Mouse (Mus musculus): ENCODE results near the gene Ecm2. TPM values are rescaled to one million over a fixed set of nuclear protein-coding genes. Genes with fewer than 3 reads are reported as not detected.

The Ecm2 gene
- polyA plus RNA-seq, 1 experiment from 2014 or later = 2.1 TPM

- H3K27ac ChIP-seq = no peak overlapping the region
- H3K4me3 ChIP-seq (replicated peaks) = no peak overlapping the region
- no peaks in the 10 kb centered on the region for H3K9me3 ChIP-seq
- no peaks in the 10 kb centered on the region for H3K36me3 ChIP-seq
- ATAC-seq = no peak
- no peaks in the 10 kb centered on the region for H3K4me1 ChIP-seq (replicated peaks)
- H3K4me2 ChIP-seq (replicated peaks) = no peak overlapping the region
- no peak overlapping the region for H3K9ac ChIP-seq (replicated peaks)
- WGBS = 98% methylated on average over 1 of the region's 1 CpGs
- H3K27me3 ChIP-seq = no peaks in the 10 kb centered on the region
Measured at GRCm38 (mm10) chr13:49536946-49537345, 32.3 kb downstream of the Ecm2 start.

GRCm38 (mm10) chr13:49538693-49539092, 34.1 kb downstream of the Ecm2 start:
- H3K4me3 ChIP-seq (replicated peaks) = no peak overlapping the region
- no peak overlapping the region for H3K9ac ChIP-seq (replicated peaks)
- H3K27ac ChIP-seq = no peak overlapping the region
- no peak for ATAC-seq
- H3K4me2 ChIP-seq (replicated peaks) = no peak overlapping the region
- WGBS = 90% methylated on average over 1 of the region's 1 CpGs
- no peaks in the 10 kb centered on the region for H3K36me3 ChIP-seq
- H3K4me1 ChIP-seq (replicated peaks) = no peaks in the 10 kb centered on the region
- H3K9me3 ChIP-seq = no peaks in the 10 kb centered on the region
- H3K27me3 ChIP-seq = no peaks in the 10 kb centered on the region

GRCm38 (mm10) chr13:49544279-49544678, 39.7 kb downstream of the Ecm2 start, which contains the start of gene Aspn:
Gene Aspn, plus strand, starts transcription at chr13:49544443.
- H3K36me3 ChIP-seq = no peaks in the 10 kb centered on the region
- no peaks in the 10 kb centered on the region for H3K9me3 ChIP-seq
- H3K4me1 ChIP-seq (replicated peaks) = no peaks in the 10 kb centered on the region
- ATAC-seq = no peak
- WGBS = 89% methylated on average over 3 of the region's 3 CpGs
- H3K27ac ChIP-seq = no peak within 1 kb of the TSS
- no peaks in the 10 kb centered on the region for H3K27me3 ChIP-seq
- H3K4me2 ChIP-seq (replicated peaks) = no peak within 1 kb of the TSS
- no peak within 1 kb of the TSS for H3K4me3 ChIP-seq (replicated peaks)
- no peak within 1 kb of the TSS for H3K9ac ChIP-seq (replicated peaks)

- H3K4me1 ChIP-seq (replicated peaks) = no peaks in the 10 kb centered on the region
- no peak overlapping the region for H3K9ac ChIP-seq (replicated peaks)
- no peak overlapping the region for H3K4me3 ChIP-seq (replicated peaks)
- no peak overlapping the region for H3K4me2 ChIP-seq (replicated peaks)
- 80% methylated on average over 3 of the region's 3 CpGs for WGBS
- H3K36me3 ChIP-seq = no peaks in the 10 kb centered on the region
- no peaks in the 10 kb centered on the region for H3K27me3 ChIP-seq
- no peak overlapping the region for H3K27ac ChIP-seq
- H3K9me3 ChIP-seq = no peaks in the 10 kb centered on the region
- ATAC-seq = no peak
Measured at GRCm38 (mm10) chr13:49545646-49546045, 41.0 kb downstream of the Ecm2 start.

- no peak overlapping the region for H3K9ac ChIP-seq (replicated peaks)
- no peaks in the 10 kb centered on the region for H3K9me3 ChIP-seq
- H3K4me2 ChIP-seq (replicated peaks) = no peak overlapping the region
- H3K27me3 ChIP-seq = no peaks in the 10 kb centered on the region
- H3K27ac ChIP-seq = no peak overlapping the region
- H3K4me3 ChIP-seq (replicated peaks) = no peak overlapping the region
- no peaks in the 10 kb centered on the region for H3K4me1 ChIP-seq (replicated peaks)
- no peaks in the 10 kb centered on the region for H3K36me3 ChIP-seq
- ATAC-seq = no peak
- 89% methylated on average over 1 of the region's 1 CpGs for WGBS
Measured at GRCm38 (mm10) chr13:49546517-49546916, 41.9 kb downstream of the Ecm2 start.

- Histone ChIP-seq H3K9ac (replicated peaks) (no peak overlapping the region), H3K4me3 (replicated peaks) (no peak overlapping the region), H3K27me3 (no peaks in the 10 kb centered on the region), H3K9me3 (no peaks in the 10 kb centered on the region), H3K27ac (no peak overlapping the region), H3K36me3 (no peaks in the 10 kb centered on the region), H3K4me1 (replicated peaks) (no peaks in the 10 kb centered on the region), H3K4me2 (replicated peaks) (no peak overlapping the region)
- ATAC-seq = no peak
- 84% methylated on average over 1 of the region's 1 CpGs for WGBS
Measured at GRCm38 (mm10) chr13:49547563-49548150, 43.0 kb downstream of the Ecm2 start.

GRCm38 (mm10) chr13:49549616-49550015, 45.0 kb downstream of the Ecm2 start:
- Histone ChIP-seq H3K4me3 (replicated peaks) (no peak overlapping the region), H3K9ac (replicated peaks) (no peak overlapping the region), H3K27me3 (no peaks in the 10 kb centered on the region), H3K4me2 (replicated peaks) (no peak overlapping the region), H3K9me3 (no peaks in the 10 kb centered on the region), H3K4me1 (replicated peaks) (no peaks in the 10 kb centered on the region), H3K36me3 (no peaks in the 10 kb centered on the region), H3K27ac (no peak overlapping the region)
- WGBS = 94% methylated on average over 3 of the region's 3 CpGs
- no peak for ATAC-seq

GRCm38 (mm10) chr13:49554519-49554918, 49.9 kb downstream of the Ecm2 start:
- no peak for ATAC-seq

GRCm38 (mm10) chr13:49556203-49556602, 51.6 kb downstream of the Ecm2 start:
- WGBS = 71% methylated on average over 1 of the region's 1 CpGs
- H3K9ac ChIP-seq (replicated peaks) = no peak overlapping the region
- H3K4me1 ChIP-seq (replicated peaks) = no peaks in the 10 kb centered on the region
- no peak overlapping the region for H3K4me2 ChIP-seq (replicated peaks)
- no peak overlapping the region for H3K4me3 ChIP-seq (replicated peaks)
- no peak overlapping the region for H3K27ac ChIP-seq
- no peaks in the 10 kb centered on the region for H3K36me3 ChIP-seq
- H3K9me3 ChIP-seq = no peaks in the 10 kb centered on the region
- no peak for ATAC-seq
- no peaks in the 10 kb centered on the region for H3K27me3 ChIP-seq

More at GRCm38 (mm10) chr13:49554519-49554918, 49.9 kb downstream of the Ecm2 start:
- H3K27me3 ChIP-seq = no peaks in the 10 kb centered on the region
- no peak overlapping the region for H3K4me3 ChIP-seq (replicated peaks)
- no peaks in the 10 kb centered on the region for H3K9me3 ChIP-seq
- H3K9ac ChIP-seq (replicated peaks) = no peak overlapping the region
- no peaks in the 10 kb centered on the region for H3K4me1 ChIP-seq (replicated peaks)
- H3K4me2 ChIP-seq (replicated peaks) = no peak overlapping the region
- WGBS = 87% methylated on average over 5 of the region's 5 CpGs
- H3K27ac ChIP-seq = no peak overlapping the region
- H3K36me3 ChIP-seq = no peaks in the 10 kb centered on the region

- Histone ChIP-seq H3K36me3 (no peaks in the 10 kb centered on the region), H3K9me3 (no peaks in the 10 kb centered on the region), H3K4me1 (replicated peaks) (no peaks in the 10 kb centered on the region), H3K4me3 (replicated peaks) (no peak overlapping the region), H3K4me2 (replicated peaks) (no peak overlapping the region), H3K9ac (replicated peaks) (no peak overlapping the region), H3K27me3 (no peaks in the 10 kb centered on the region), H3K27ac (no peak overlapping the region)
- no peak for ATAC-seq
- 79% methylated on average over 1 of the region's 1 CpGs for WGBS
Measured at GRCm38 (mm10) chr13:49556924-49557323, 52.3 kb downstream of the Ecm2 start.

GRCm38 (mm10) chr13:49559185-49559584, 54.6 kb downstream of the Ecm2 start:
- Histone ChIP-seq H3K4me1 (replicated peaks) (no peaks in the 10 kb centered on the region), H3K4me3 (replicated peaks) (no peak overlapping the region), H3K27me3 (no peaks in the 10 kb centered on the region), H3K9ac (replicated peaks) (no peak overlapping the region), H3K4me2 (replicated peaks) (no peak overlapping the region), H3K27ac (no peak overlapping the region), H3K9me3 (no peaks in the 10 kb centered on the region), H3K36me3 (no peaks in the 10 kb centered on the region)
- WGBS = 27% methylated on average over 2 of the region's 2 CpGs
- ATAC-seq = no peak

GRCm38 (mm10) chr13:49560886-49561285, 56.3 kb downstream of the Ecm2 start:
- no peak overlapping the region for H3K4me2 ChIP-seq (replicated peaks)
- no peaks in the 10 kb centered on the region for H3K4me1 ChIP-seq (replicated peaks)
- H3K9ac ChIP-seq (replicated peaks) = no peak overlapping the region
- H3K4me3 ChIP-seq (replicated peaks) = no peak overlapping the region
- no peaks in the 10 kb centered on the region for H3K9me3 ChIP-seq
- H3K27ac ChIP-seq = no peak overlapping the region
- no peaks in the 10 kb centered on the region for H3K36me3 ChIP-seq
- 72% methylated on average over 2 of the region's 2 CpGs for WGBS
- ATAC-seq = no peak
- H3K27me3 ChIP-seq = no peaks in the 10 kb centered on the region

GRCm38 (mm10) chr13:49564347-49564746, 59.7 kb downstream of the Ecm2 start:
- Histone ChIP-seq H3K27me3 (no peaks in the 10 kb centered on the region), H3K27ac (no peak overlapping the region), H3K4me3 (replicated peaks) (no peak overlapping the region), H3K9ac (replicated peaks) (no peak overlapping the region), H3K4me2 (replicated peaks) (no peak overlapping the region), H3K36me3 (no peaks in the 10 kb centered on the region), H3K9me3 (no peaks in the 10 kb centered on the region), H3K4me1 (replicated peaks) (no peaks in the 10 kb centered on the region)
- ATAC-seq = no peak
- 82% methylated on average over 1 of the region's 1 CpGs for WGBS

Measured in midbrain, embryonic 13.5 days (tissue).